Mouse (Mus musculus) gastrocnemius, postnatal 36 days (tissue): ENCODE results near the gene Camta1. TPM values are rescaled to one million over a fixed set of nuclear protein-coding genes. Genes with fewer than 3 reads are reported as not detected.

Source experiments
- DNase-seq, 2 experiments: peaks; one replicate each; pipeline ENCODE4 v3.0.0; 2022
- intact Hi-C: fragments of 180-260 bp; cut with DNase I; formaldehyde crosslinking; loops from one replicate; pipeline ENCODE4 v1.15.1; 2025
- long read RNA-seq, 2 experiments: library from polyadenylated mRNA; stranded (forward); transcript quantifications; one replicate each; pipeline ENCODE4 v2.0.0; 2021
- total RNA-seq, 2 experiments: library from RNA; stranded (reverse); gene quantifications; 2 replicates each; pipeline ENCODE4 v1.2.3; 2021

The Camta1 gene
- 100 to 1,000 TPM in 1 of 2 experiments, 10 to 100 TPM in 1; 93.4 to 109 TPM for total RNA-seq
- long read RNA-seq, experiment 1, transcript Camta1-212 (4 exons, 2,198 nt): major isoform, 250 of 280 reads
- long read RNA-seq, experiment 1, transcript Camta1-206 (3 exons, 506 nt): minor isoform, 12 of 280 reads
- long read RNA-seq, experiment 1, partial matches to known transcripts: 5 of 280 reads
- long read RNA-seq, experiment 1, other reads (novel, unspliced or antisense): 13 of 280 reads
- long read RNA-seq, experiment 2, transcript Camta1-206 (3 exons, 506 nt): minor isoform, 13 of 320 reads
- long read RNA-seq, experiment 2, transcript Camta1-212 (4 exons, 2,198 nt): major isoform, 290 of 320 reads
- long read RNA-seq, experiment 2, partial matches to known transcripts: 2 of 320 reads
- long read RNA-seq, experiment 2, other reads (novel, unspliced or antisense): 15 of 320 reads

DNA sequence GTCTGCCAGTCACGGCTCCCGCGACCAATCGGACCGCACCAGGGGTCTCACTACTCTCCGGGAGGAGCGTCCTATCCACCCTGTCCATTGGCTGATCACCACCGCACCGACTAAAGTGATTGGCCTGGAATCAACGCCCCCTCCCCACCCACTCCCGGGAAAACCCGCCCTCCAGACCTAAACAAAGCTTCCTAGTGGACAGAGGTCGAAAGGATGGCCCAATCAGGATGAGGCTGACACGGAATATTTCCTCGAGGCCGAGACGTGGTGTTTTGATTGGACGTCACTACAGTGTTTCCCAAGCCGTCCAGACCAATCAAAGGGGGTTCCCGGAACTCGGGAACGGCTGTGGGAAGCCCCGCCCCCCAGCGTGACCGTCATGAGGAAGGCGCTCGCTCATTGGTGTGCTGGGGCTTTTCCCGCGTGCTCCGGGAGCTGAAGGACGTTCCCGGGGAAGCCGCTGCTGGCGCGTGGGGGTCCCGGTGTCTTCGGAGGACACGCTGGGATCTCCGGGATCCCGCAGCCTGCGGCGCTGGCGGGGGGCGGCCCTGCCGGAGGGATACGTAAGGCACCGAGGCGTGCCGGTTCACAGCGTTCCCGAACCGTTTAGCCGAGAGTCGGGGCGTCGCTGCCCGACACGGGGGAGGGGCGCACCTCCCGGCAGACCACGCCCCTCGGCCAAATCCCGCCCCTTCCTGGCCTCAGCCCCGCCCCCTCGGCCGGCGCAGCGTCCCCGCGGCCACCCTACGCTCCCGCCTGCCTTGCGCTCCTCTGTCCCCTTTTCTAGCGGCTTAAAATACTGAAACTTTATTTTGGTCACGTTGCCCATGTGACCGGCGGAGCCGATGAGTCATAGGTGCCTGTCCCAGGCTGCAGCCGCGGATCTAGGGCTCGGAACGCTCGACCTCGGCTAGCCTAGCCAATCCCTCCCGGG lies at the start of gene Camta1:
Gene Camta1, minus strand, starts transcription at position 71 of the 934 bp plus-strand sequence.
- intact Hi-C loops: loop anchor here (5.0 kb wide), 1 partner anchor 40 kb away; no protein-coding TSS in a partner anchor
- DNase-seq: peak; percentile 99 to 100

DNA sequence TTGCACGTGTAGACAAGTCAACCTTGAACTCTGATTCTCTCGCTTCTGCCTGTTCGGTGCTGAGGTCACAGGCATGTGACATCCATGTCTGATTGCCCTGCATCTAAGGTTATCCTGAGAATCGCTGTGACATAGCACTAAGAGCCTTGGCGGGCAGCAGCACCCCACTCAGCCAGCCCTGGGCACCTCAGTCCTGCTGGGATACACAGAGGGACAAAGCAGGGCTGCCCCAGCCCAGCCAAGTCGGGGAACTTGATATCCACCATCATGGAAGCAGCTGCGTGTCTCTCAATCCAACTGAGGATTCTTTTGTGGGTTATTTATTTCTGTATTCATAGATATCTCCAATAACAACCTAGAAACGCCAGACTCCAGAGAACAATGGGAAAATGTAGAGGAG lies 47.1 kb upstream of the Camta1 start:
- DNase-seq: peak in 1 of 2 experiments; percentile 16
- intact Hi-C loops: no loop called here

DNA sequence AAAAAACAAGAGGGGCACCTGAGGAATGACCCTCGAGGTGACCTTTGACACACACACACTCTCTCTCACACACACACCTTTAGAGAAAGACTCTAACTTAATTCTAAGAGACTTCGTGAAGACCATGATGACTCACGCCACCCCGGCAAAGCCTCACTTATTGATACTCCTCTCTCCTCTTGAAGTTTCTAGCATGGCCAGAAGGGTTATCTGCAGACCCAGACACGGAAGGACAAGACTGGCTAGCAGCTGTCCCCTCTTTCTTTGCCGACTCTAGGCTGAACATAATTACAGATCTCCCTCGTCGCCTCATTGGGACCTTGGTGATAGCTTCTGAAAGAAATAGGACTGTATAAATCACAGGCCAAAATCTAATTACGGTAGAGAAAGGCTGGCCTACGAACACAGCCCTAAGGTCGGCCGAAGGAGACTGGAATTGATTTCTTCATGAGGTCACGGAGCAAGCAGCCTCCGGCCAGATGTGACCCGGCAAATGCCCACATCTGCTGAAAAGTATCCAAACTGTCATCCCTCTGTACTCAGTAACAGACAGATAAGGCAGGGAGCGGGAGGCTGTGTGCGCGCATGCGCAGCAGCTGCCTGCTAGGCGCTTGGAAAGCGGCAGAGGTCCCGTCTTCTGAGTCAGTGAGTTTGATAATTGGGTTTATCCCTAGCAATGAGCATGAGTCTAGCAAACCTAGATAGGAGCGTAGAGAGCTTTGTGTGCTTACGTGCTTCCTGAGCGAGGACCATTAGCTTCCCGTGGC lies 46.1 kb upstream of the Camta1 start:
- no peak for DNase-seq
- intact Hi-C loops: no loop called here

DNA sequence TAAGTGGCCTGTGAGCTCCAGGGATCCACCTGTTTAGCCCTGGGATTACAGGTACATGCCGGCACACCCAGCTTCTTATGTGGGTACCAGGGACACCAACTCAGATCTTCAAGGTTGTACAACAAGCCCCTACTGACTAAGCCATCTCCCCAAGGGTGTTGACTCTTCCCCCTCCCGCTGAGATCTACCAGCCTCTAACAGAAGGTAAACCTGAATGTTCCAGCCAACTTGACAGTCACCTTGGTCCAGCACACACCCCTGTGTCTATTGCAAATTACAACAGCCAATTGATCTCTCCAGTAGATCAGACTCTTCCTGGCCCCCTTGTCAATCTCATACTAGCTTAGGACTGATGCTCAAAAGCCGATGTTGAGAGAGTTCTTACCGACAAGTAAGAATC lies 43.9 kb upstream of the Camta1 start:
- no peak for DNase-seq
- intact Hi-C loops: no loop called here

DNA sequence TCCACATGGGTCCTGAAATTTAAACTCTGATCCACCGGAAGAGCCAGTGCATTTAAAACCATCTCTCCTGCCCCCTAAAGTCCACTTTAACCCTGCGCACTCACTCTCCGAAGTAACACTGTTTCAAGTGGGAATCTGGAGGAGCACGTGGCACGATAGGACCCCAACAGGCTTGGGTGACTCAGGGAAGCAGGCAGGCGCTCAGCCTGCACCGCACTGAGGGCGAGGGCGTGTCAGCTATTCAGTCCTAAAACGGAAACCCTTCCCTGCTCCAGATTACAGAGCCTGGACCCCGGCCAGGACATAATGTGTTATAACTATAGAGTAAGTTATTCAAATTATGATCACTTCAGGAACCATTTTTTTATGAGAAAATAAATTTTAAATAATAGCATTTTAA lies 42.4 kb upstream of the Camta1 start:
- intact Hi-C loops: loop anchor here (5.0 kb wide), 2 partner anchors 42 to 767 kb away; partner anchors contain the start of gene Camta1
- peak in 1 of 2 experiments; percentile 58 for DNase-seq

DNA sequence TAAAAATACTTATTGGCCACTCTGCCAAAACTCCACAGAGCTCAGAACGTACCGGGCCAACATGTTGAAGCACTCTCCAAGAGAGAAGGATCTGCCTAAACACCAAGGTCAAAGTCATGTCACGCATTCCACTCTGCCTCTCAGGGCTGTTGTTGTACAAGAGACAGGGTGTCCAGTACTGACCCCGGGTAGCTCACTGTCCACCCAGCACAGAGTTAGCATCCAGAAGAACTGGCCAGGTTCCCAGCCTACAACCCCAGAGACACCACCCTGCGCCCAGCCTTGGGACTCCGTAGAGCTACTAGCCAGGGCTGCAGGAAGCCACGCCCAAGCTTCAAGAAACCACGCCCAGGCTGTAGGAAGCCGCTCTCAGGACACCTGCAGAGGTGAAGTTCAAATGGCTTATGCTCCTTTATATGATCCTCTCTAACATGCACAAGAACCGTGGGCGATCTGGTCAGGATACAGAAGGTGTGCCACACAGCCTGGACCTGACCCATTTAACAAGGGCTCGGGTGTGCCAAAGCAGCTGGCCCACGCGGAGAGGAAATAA lies 41.1 kb upstream of the Camta1 start:
- intact Hi-C loops: loop anchor here (5.0 kb wide), 2 partner anchors 40 to 765 kb away; partner anchors contain the start of gene Camta1
- DNase-seq: peak; percentile 73 to 88

DNA sequence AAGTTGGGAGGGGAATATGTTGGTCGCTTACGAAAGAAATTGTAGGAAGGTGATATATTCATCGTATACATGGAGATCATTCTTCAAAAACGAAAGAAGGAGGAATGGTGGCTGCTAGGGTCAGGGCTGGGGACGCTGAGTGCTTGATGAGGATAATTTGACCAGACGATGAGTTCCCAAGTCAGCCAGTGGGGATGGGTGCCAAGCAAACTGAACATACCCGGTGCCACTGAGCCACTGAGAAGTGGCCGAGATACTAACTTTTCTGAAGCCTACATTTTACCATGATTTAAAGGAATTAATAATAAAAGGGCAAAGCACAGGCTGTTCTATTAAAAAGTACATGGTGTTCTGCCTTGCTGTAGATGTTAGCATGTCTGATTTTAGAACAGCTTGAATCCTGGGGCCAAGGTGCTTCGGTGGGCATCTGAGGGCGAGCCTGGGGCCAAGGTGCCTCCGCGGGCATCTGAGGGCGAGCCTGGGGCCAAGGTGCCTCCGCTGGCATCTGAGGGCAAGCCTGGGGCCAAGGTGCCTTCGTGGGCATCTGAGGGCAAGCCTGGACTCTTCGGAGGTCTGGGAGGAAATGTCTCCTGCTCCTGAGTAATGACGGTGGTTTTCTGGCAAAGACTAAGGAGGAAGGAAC lies 40.5 kb upstream of the Camta1 start:
- DNase-seq: peak in 1 of 2 experiments; percentile 41
- intact Hi-C loops: loop anchor here (5.0 kb wide), 2 partner anchors 40 to 765 kb away; partner anchors contain the start of gene Camta1

DNA sequence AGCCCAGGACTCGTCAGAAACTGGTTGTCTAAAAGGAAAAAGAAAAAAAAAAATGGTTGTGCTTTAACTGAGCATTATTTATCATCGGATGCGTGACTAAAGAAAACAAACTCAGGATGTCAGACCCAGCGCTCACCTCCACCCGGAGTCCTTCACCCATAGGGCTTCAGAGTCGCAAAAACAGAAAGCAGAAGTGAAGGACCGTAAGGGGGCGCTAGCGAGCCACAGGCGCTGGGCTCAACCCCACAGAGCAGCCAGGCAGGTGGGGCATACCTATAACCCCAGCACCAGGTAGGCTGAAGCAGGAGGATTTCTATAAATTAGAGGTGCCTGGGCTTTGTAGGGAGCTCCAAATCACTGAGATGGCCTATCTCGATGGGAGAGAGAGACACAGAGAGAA lies 39.7 kb upstream of the Camta1 start:
- DNase-seq: no peak
- intact Hi-C loops: loop anchor here (5.0 kb wide), 2 partner anchors 39 to 764 kb away; partner anchors contain the start of gene Camta1

DNA sequence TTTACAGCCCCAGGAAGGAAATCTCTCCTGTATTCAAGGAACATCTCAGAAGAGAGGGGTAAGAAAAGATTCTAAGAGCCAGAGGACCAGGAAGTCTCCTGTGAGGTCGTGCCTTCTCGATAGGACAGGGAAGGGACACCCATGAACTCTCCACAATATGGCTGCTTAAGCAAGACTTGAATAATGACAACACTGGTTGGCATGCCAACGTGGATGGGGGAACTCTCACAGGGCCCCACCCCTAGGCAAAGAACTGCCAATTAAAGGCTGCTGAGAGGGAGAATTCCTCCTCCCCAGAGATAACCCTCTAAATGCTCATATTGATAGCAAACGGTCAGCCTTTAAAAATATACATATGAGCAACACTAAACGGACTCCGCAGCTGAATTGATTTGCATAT lies 39.1 kb upstream of the Camta1 start:
- DNase-seq: no peak
- intact Hi-C loops: loop anchor here (5.0 kb wide), 2 partner anchors 38 to 763 kb away; partner anchors contain the start of gene Camta1

DNA sequence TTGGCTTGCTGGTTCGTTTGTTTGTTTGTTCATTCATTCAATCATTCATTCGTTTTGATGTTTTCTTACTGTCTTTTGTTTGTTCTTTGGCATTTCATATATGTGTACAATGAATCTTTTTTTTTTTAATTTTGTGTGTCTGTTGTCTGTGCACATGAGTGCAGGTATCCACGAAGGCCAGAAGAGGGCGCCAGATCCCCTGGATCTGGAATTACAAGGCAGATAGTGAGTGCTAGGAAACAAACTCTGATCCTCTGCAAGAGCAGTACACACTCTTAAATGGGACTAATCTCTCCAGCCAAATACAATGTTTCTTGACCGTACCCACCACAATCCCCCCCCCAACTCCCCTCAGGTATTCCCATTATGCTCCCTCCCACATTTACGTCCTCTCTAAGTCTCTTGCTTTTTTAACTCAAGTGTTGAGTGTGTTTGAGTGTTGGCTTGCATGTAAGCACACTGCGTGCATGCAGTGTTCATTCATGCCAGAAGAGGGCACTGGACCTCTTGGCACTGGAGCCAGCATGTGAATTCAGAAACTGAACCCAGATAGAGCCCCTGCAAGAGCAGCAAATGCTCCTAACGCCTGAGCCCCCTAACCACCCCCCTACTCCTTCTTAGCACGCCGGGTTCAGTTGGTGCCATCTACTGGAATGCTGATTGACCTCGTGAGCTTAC lies 38.2 kb upstream of the Camta1 start:
- DNase-seq: no peak
- intact Hi-C loops: loop anchor here (5.0 kb wide), 2 partner anchors 38 to 763 kb away; partner anchors contain the start of gene Camta1

DNA sequence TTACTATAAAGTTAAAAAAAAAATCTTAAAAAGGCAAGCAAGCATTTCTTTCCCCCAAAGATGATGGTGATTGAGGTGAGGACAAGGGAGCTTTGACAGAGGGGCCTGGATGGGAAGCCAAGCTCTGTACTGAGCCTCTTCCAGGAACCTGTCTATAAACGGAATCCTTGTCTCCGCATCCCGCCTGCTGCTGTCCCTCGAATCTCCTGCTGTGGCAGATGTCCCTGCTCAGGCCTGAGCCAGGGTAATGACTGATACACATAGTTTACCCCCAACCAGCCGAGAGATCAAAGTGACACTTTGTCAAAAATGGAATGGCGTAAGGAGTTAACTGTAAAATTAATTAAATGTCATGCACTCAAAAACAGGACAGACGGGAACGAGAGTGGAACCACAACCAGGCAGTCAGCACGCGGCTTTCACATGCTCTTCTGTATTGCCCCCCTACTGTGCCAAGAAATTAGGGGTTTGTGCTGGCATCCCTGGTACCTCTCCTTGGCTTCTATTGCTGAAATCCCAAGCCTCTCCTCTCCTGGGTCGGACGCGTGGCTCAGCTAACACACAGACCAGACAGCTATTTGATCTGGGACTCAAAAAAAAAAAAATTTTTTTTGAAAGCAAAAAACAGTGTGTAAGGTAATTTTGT lies 37.0 kb upstream of the Camta1 start:
- DNase-seq: no peak
- intact Hi-C loops: no loop called here

DNA sequence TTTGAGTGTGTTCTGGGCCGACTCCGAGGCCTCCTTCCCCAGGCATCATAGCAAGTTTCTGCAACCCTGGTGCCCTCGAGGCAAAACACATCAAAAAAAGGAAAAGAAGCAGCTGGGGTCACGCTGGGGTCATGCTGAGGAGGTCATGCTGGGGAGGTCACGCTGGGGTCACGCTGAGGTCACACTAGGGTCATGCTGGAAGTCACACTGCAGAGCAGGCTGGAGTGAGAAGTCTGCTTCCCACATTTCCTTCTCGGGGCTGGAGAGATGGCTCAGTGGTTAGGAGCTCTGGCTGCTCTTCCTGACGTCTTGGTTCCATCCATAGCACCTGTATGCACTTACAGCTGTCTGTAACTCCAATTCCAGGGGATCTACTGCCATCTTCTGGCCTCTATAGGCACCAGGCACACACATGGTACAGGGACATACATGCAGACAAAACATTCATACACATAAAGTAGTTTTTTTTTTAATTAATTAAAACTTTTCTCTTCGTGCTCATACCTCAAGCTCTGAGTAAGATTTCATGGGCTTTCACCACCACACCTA lies 35.5 kb upstream of the Camta1 start:
- DNase-seq: no peak
- intact Hi-C loops: no loop called here

DNA sequence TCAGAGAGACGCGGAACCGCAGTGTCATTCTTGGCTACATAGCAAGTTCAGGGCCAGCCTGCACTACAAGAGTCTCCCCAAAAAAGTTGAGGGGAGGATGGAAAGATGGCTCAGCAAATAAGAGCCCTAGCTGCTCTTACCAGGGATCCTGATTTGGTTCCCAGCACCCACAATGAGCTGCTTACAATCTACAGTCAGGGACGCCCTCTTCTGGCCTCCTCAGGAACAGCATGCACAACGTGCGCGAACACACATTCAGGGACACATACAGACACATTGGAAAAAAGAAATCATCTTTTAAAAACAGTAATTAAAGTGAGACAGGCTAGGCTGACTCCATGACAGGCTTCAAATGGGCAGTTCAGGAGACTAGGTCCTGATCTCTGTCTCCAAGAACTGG lies 33.9 kb upstream of the Camta1 start:
- no peak for DNase-seq
- intact Hi-C loops: no loop called here

DNA sequence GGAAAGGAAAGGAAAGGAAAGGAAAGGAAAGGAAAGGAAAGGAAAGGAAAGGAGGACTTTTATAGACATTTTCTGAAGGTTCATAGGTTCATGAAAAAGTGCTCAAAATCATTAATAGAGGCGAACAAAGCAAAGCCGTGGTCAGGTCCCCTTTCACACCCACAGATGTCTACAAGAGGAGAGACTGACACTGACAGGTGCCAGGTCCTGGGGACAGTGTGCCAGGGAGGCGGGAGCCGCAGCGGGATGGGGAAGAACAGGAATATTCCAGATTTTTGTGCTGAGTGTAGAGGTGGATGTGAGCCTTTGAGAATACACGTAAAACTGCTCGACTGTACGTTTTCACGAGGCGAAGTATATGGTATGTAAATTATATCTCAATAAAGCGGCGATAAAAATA lies 33.2 kb upstream of the Camta1 start:
- no peak for DNase-seq
- intact Hi-C loops: no loop called here

DNA sequence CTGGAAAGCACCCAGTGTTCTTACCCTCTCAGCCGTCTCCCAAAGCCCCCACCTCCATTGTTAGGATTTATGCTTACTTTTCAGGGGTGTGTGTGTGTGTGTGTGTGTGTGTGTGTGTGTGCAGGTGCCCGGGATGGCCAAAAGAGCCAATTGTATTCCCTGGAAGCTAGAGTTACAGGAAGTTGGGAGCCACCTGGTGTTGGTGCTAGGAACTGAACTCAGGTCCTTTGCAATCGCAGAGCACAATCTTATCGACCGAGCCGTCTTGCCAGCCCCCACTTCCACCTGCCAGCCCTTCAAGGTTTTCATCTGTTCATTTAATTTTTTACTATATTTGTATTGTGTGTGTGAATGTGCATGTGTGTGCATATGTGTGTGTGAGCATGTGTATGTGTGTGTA lies 31.6 kb upstream of the Camta1 start:
- intact Hi-C loops: no loop called here
- no peak for DNase-seq

DNA sequence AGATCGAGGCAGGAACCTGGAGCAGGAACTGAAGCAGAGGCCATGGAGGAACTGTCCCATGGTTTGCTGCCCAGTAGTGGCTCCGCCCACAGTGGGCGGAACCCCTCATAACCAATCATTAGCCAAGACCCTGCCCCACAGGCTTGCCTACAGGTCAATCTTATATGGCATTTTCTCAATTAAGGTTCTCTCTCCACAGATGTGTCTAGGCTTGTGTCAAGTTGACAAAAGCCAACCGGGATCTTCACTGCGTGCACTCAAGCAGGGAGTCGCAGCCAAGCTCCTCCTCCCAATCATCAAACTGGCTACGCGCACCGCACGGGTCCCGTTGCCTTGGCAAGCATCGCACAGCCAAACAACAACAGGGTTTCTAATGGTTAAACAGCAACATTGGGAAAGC lies 19.9 kb upstream of the Camta1 start:
- no peak for DNase-seq

DNA sequence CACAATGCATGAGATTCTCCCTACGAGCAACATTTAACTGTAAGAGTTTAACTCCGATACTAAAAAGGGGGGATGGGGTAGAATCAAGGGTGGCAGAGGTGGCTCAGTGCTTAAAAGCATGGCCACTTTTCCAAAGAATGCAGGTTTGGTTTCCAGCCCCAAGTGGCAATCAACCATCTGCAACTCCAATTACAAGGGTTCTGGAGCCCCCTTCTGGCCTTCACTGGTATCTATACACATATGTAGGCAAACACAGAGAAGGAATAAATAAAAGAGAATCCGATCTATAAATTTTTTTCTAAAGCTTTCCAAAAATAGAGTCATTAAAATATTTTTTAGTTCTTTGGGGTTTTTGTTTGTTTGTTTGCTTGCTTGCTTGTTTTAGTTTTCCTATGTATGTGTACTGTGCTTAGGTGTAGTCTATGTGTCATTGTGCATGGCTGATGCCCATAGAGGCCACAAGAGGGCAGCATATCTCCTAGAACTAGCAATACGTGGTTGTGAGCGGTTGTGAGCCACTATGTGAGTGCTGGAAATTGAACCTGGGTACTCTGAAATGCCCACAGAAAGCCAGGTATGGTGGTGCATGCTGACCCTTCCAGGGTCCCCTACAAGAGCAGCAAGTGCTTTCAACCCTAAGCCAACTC lies 18.5 kb upstream of the Camta1 start:
- DNase-seq: no peak
- intact Hi-C loops: no loop called here

More for the DNA sequence above, 19.9 kb upstream of the Camta1 start:
- intact Hi-C loops: no loop called here
